Mouse (Mus musculus): ENCODE measurements at regions not wholly inside any gene's neighbourhood (a gene's known extent, or its start where the extent isn't known, plus 50 kb on each side); places are given as distances from the start of the nearest gene placed in this dataset.

DNA sequence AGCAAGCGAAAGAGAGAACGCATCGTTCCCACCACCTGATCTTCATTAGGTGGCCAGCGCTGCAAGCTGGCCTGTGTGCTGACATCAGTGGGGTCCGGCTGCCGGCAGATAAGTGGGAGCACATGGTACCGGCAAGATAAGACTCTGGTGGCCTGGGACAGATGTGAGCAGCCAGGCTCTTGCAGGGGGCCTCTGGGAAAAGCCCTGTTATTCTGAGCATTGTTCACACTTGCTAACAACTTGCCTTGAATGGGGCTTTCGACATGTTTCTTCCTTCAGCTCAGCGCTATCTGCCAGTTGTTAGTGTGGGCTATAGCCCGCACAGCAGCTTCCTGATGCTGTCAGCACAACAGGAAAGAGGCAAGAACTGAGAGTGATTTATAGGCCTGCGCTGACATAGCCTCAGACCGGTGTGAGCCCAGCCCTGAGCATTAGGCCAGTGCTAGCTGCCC, 57.9 kb upstream of the Runx1 start:
- TF ChIP-seq POLR2A (IDR thresholded peaks at IDR 0.05; ENCODE audit: low read depth, low read length) = no peak
- no peak for TF ChIP-seq CTCF (IDR thresholded peaks at IDR 0.05; ENCODE audit: borderline replicate concordance, insufficient read depth, low read length)

Data from embryonic fibroblast, embryonic 13.5 days (primary cell).